Mouse (Mus musculus): ENCODE results near the gene Lrrc36. TPM values are rescaled to one million over a fixed set of nuclear protein-coding genes. Genes with fewer than 3 reads are reported as not detected.

Lrrc36 gene
- polyA plus RNA-seq, 1 experiment from 2014 or later: not detected

GRCm38 (mm10) chr8:105469816-105470215, 56.4 kb downstream of the Lrrc36 start:
- Histone ChIP-seq H3K9me3 (no peaks in the 10 kb centered on the region), H3K36me3 (peaks cover 4% of the 10 kb centered on the region; the same call in 1 of the 2 replicates), H3K4me3 (replicated peaks) (no peak overlapping the region), H3K4me2 (peak overlapping the region; percentile 51; the same call in 1 of the 2 replicates), H3K27me3 (replicated peaks) (0 out of 2 replicates have a peak, but pooled peaks cover 2% of the 10 kb centered on the region), H3K27ac (no peak overlapping the region), H3K4me1 (peaks cover 39% of the 10 kb centered on the region), H3K9ac (no peak overlapping the region)
- 84% methylated on average over 5 of the region's 5 CpGs for WGBS
- ATAC-seq (ENCODE audit: insufficient read depth, low FRiP score, low read depth): no peak

GRCm38 (mm10) chr8:105470262-105470661, 56.9 kb downstream of the Lrrc36 start:
- peak overlapping the region; percentile 51 for H3K4me2 ChIP-seq
- no peak overlapping the region for H3K9ac ChIP-seq
- 61% methylated on average over 5 of the region's 5 CpGs for WGBS
- peaks cover 43% of the 10 kb centered on the region for H3K4me1 ChIP-seq
- no peak overlapping the region for H3K4me3 ChIP-seq (replicated peaks)
- no peak for ATAC-seq (ENCODE audit: insufficient read depth, low FRiP score, low read depth)
- H3K27ac ChIP-seq: no peak overlapping the region
- no peaks in the 10 kb centered on the region for H3K9me3 ChIP-seq
- peaks cover 4% of the 10 kb centered on the region; the same call in 1 of the 2 replicates for H3K36me3 ChIP-seq
- 0 out of 2 replicates have a peak, but pooled peaks cover 2% of the 10 kb centered on the region for H3K27me3 ChIP-seq (replicated peaks)

- WGBS: 20% methylated on average over 10 of the region's 11 CpGs
- peak overlapping the region; percentile 28 for H3K4me3 ChIP-seq (replicated peaks)
- ATAC-seq (ENCODE audit: insufficient read depth, low FRiP score, low read depth): no peak; the same call in 1 of the 2 replicates
- H3K9me3 ChIP-seq: no peaks in the 10 kb centered on the region
- H3K9ac ChIP-seq: peak overlapping the region; percentile 5; the same call in 1 of the 2 replicates
- peaks cover 44% of the 10 kb centered on the region for H3K4me1 ChIP-seq
- H3K36me3 ChIP-seq: peaks cover 4% of the 10 kb centered on the region; the same call in 1 of the 2 replicates
- H3K4me2 ChIP-seq: peak overlapping the region; percentile 51
- 0 out of 2 replicates have a peak, but pooled peaks cover 2% of the 10 kb centered on the region for H3K27me3 ChIP-seq (replicated peaks)
- H3K27ac ChIP-seq: no peak overlapping the region
Measured at GRCm38 (mm10) chr8:105470681-105471313, 57.4 kb downstream of the Lrrc36 start.

- Histone ChIP-seq H3K4me1 (peaks cover 44% of the 10 kb centered on the region), H3K36me3 (peaks cover 4% of the 10 kb centered on the region; the same call in 1 of the 2 replicates), H3K4me3 (replicated peaks) (peak within 1 kb of the TSS; percentile 28), H3K27me3 (replicated peaks) (0 out of 2 replicates have a peak, but pooled peaks cover 2% of the 10 kb centered on the region), H3K9me3 (no peaks in the 10 kb centered on the region), H3K4me2 (peak within 1 kb of the TSS; percentile 51), H3K27ac (peak within 1 kb of the TSS; percentile 45; the same call in 1 of the 2 replicates), H3K9ac (peak within 1 kb of the TSS; percentile 5; the same call in 1 of the 2 replicates)
- 9% methylated on average over 25 of the region's 25 CpGs for WGBS
- peak; percentile 93 for ATAC-seq (ENCODE audit: insufficient read depth, low FRiP score, low read depth)
Measured at GRCm38 (mm10) chr8:105471314-105472015, 58.1 kb downstream of the Lrrc36 start, which contains the start of gene Tppp3. Gene Tppp3, minus strand, starts transcription at chr8:105471526.

GRCm38 (mm10) chr8:105472414-105472932, 59.1 kb downstream of the Lrrc36 start:
- Histone ChIP-seq H3K9ac (no peak overlapping the region), H3K4me3 (replicated peaks) (no peak overlapping the region), H3K9me3 (no peaks in the 10 kb centered on the region), H3K4me2 (no peak overlapping the region), H3K27me3 (replicated peaks) (0 out of 2 replicates have a peak, but pooled peaks cover 2% of the 10 kb centered on the region), H3K4me1 (peaks cover 49% of the 10 kb centered on the region), H3K36me3 (peaks cover 4% of the 10 kb centered on the region; the same call in 1 of the 2 replicates), H3K27ac (no peak overlapping the region)
- no peak for ATAC-seq (ENCODE audit: insufficient read depth, low FRiP score, low read depth)
- 54% methylated on average over 23 of the region's 23 CpGs for WGBS

GRCm38 (mm10) chr8:105472983-105473382, 59.6 kb downstream of the Lrrc36 start:
- 0 out of 2 replicates have a peak, but pooled peaks cover 2% of the 10 kb centered on the region for H3K27me3 ChIP-seq (replicated peaks)
- no peak overlapping the region for H3K4me3 ChIP-seq (replicated peaks)
- H3K4me2 ChIP-seq: no peak overlapping the region
- 70% methylated on average over 9 of the region's 9 CpGs for WGBS
- no peak overlapping the region for H3K9ac ChIP-seq
- H3K4me1 ChIP-seq: peaks cover 51% of the 10 kb centered on the region
- peaks cover 4% of the 10 kb centered on the region; the same call in 1 of the 2 replicates for H3K36me3 ChIP-seq
- H3K9me3 ChIP-seq: no peaks in the 10 kb centered on the region
- H3K27ac ChIP-seq: no peak overlapping the region
- ATAC-seq (ENCODE audit: insufficient read depth, low FRiP score, low read depth): no peak

- H3K27ac ChIP-seq: no peak overlapping the region
- no peak overlapping the region for H3K9ac ChIP-seq
- H3K9me3 ChIP-seq: no peaks in the 10 kb centered on the region
- ATAC-seq (ENCODE audit: insufficient read depth, low FRiP score, low read depth): no peak
- 36% methylated on average over 17 of the region's 17 CpGs for WGBS
- H3K4me2 ChIP-seq: peak overlapping the region; percentile 14; the same call in 1 of the 2 replicates
- H3K36me3 ChIP-seq: peaks cover 4% of the 10 kb centered on the region; the same call in 1 of the 2 replicates
- no peak overlapping the region for H3K4me3 ChIP-seq (replicated peaks)
- H3K27me3 ChIP-seq (replicated peaks): 0 out of 2 replicates have a peak, but pooled peaks cover 2% of the 10 kb centered on the region
- H3K4me1 ChIP-seq: peaks cover 50% of the 10 kb centered on the region
Measured at GRCm38 (mm10) chr8:105473816-105474606, 60.6 kb downstream of the Lrrc36 start.

GRCm38 (mm10) chr8:105474680-105475079, 61.3 kb downstream of the Lrrc36 start:
- Histone ChIP-seq H3K4me2 (peak overlapping the region; percentile 14; the same call in 1 of the 2 replicates), H3K4me1 (peaks cover 43% of the 10 kb centered on the region), H3K27ac (no peak overlapping the region)

GRCm38 (mm10) chr8:105475254-105475653, 61.9 kb downstream of the Lrrc36 start:
- Histone ChIP-seq H3K9me3 (no peaks in the 10 kb centered on the region), H3K4me3 (replicated peaks) (no peak overlapping the region), H3K36me3 (peaks cover 4% of the 10 kb centered on the region; the same call in 1 of the 2 replicates), H3K4me2 (no peak overlapping the region), H3K27ac (no peak overlapping the region), H3K9ac (no peak overlapping the region), H3K27me3 (replicated peaks) (0 out of 2 replicates have a peak, but pooled peaks cover 2% of the 10 kb centered on the region), H3K4me1 (peaks cover 38% of the 10 kb centered on the region)
- ATAC-seq (ENCODE audit: insufficient read depth, low FRiP score, low read depth): no peak
- WGBS: 69% methylated on average over 4 of the region's 4 CpGs

More at GRCm38 (mm10) chr8:105474680-105475079, 61.3 kb downstream of the Lrrc36 start:
- WGBS: 34% methylated on average over 5 of the region's 5 CpGs
- H3K9me3 ChIP-seq: no peaks in the 10 kb centered on the region
- ATAC-seq (ENCODE audit: insufficient read depth, low FRiP score, low read depth): no peak
- H3K4me3 ChIP-seq (replicated peaks): no peak overlapping the region
- peaks cover 4% of the 10 kb centered on the region; the same call in 1 of the 2 replicates for H3K36me3 ChIP-seq
- H3K9ac ChIP-seq: no peak overlapping the region
- 0 out of 2 replicates have a peak, but pooled peaks cover 2% of the 10 kb centered on the region for H3K27me3 ChIP-seq (replicated peaks)

GRCm38 (mm10) chr8:105475742-105476141, 62.4 kb downstream of the Lrrc36 start:
- Histone ChIP-seq H3K9ac (no peak overlapping the region), H3K27ac (no peak overlapping the region), H3K4me2 (no peak overlapping the region), H3K4me3 (replicated peaks) (no peak overlapping the region), H3K27me3 (replicated peaks) (0 out of 2 replicates have a peak, but pooled peaks cover 2% of the 10 kb centered on the region), H3K9me3 (no peaks in the 10 kb centered on the region), H3K36me3 (peaks cover 4% of the 10 kb centered on the region; the same call in 1 of the 2 replicates), H3K4me1 (peaks cover 33% of the 10 kb centered on the region)
- 95% methylated on average over 8 of the region's 8 CpGs for WGBS
- no peak for ATAC-seq (ENCODE audit: insufficient read depth, low FRiP score, low read depth)

GRCm38 (mm10) chr8:105476161-105476560, 62.8 kb downstream of the Lrrc36 start:
- H3K27me3 ChIP-seq (replicated peaks): 0 out of 2 replicates have a peak, but pooled peaks cover 2% of the 10 kb centered on the region
- no peaks in the 10 kb centered on the region for H3K9me3 ChIP-seq
- no peak overlapping the region for H3K4me3 ChIP-seq (replicated peaks)
- no peak overlapping the region for H3K4me2 ChIP-seq
- WGBS: 89% methylated on average over 7 of the region's 7 CpGs
- no peak overlapping the region for H3K27ac ChIP-seq
- peaks cover 4% of the 10 kb centered on the region; the same call in 1 of the 2 replicates for H3K36me3 ChIP-seq
- no peak overlapping the region for H3K9ac ChIP-seq
- ATAC-seq (ENCODE audit: insufficient read depth, low FRiP score, low read depth): no peak
- H3K4me1 ChIP-seq: peaks cover 29% of the 10 kb centered on the region

All from stomach, embryonic 15.5 days (tissue).